Mouse (Mus musculus): ENCODE results near the gene Kars.

The Kars gene

GRCm38 (mm10) chr8:111982116-111982515 lies 29.0 kb downstream of the Kars start:
- DNase-seq (ENCODE audit: low spot score) = no peak

GRCm38 (mm10) chr8:111978147-111978546 lies 33.0 kb downstream of the Kars start:
- no peak for DNase-seq (ENCODE audit: low spot score)

- DNase-seq (ENCODE audit: low spot score) = no peak
These were observed 34.8 kb downstream of the Kars start for GRCm38 (mm10) chr8:111976326-111976725.

- DNase-seq (ENCODE audit: low spot score) = no peak
These were observed 35.4 kb downstream of the Kars start for GRCm38 (mm10) chr8:111975706-111976105.

GRCm38 (mm10) chr8:111974138-111974537 lies 37.0 kb downstream of the Kars start:
- DNase-seq (ENCODE audit: low spot score) = no peak

- DNase-seq (ENCODE audit: low spot score) = no peak
These were observed 42.1 kb downstream of the Kars start for GRCm38 (mm10) chr8:111968991-111969390.

- no peak for DNase-seq (ENCODE audit: low spot score)
These were observed 42.6 kb downstream of the Kars start for GRCm38 (mm10) chr8:111968541-111968940.

- DNase-seq (ENCODE audit: low spot score) = no peak
These were observed 43.8 kb downstream of the Kars start for GRCm38 (mm10) chr8:111967246-111967870.

GRCm38 (mm10) chr8:111964849-111965561 lies 46.1 kb downstream of the Kars start:
- DNase-seq (ENCODE audit: low spot score) = no peak

GRCm38 (mm10) chr8:111964351-111964750 lies 46.8 kb downstream of the Kars start:
- no peak for DNase-seq (ENCODE audit: low spot score)

GRCm38 (mm10) chr8:111963546-111963945 lies 47.6 kb downstream of the Kars start:
- DNase-seq (ENCODE audit: low spot score) = no peak

GRCm38 (mm10) chr8:111963091-111963490 lies 48.0 kb downstream of the Kars start:
- no peak for DNase-seq (ENCODE audit: low spot score)

- no peak for DNase-seq (ENCODE audit: low spot score)
These were observed 48.5 kb downstream of the Kars start for GRCm38 (mm10) chr8:111962589-111962988.

- DNase-seq (ENCODE audit: low spot score) = no peak
These were observed 49.8 kb downstream of the Kars start for GRCm38 (mm10) chr8:111961330-111961729.

- DNase-seq (ENCODE audit: low spot score) = no peak
These were observed 50.4 kb downstream of the Kars start for GRCm38 (mm10) chr8:111960591-111961321.

GRCm38 (mm10) chr8:111957231-111957630 lies 53.9 kb downstream of the Kars start:
- no peak for DNase-seq (ENCODE audit: low spot score)

- no peak for DNase-seq (ENCODE audit: low spot score)
These were observed 55.2 kb downstream of the Kars start for GRCm38 (mm10) chr8:111955879-111956278.

GRCm38 (mm10) chr8:111954844-111955594 lies 56.1 kb downstream of the Kars start:
- no peak for DNase-seq (ENCODE audit: low spot score)

GRCm38 (mm10) chr8:111951936-111952335 lies 59.2 kb downstream of the Kars start:
- no peak for DNase-seq (ENCODE audit: low spot score)

GRCm38 (mm10) chr8:111951317-111951716 lies 59.8 kb downstream of the Kars start:
- peak; percentile 59 for DNase-seq (ENCODE audit: low spot score)

- DNase-seq (ENCODE audit: low spot score) = no peak
These were observed 60.3 kb downstream of the Kars start for GRCm38 (mm10) chr8:111950846-111951245.

- no peak for DNase-seq (ENCODE audit: low spot score)
These were observed 63.2 kb downstream of the Kars start for GRCm38 (mm10) chr8:111947954-111948353.

Measured in layer of hippocampus, adult 11-12 months (tissue).